ENCODE assay signal across 7 mouse cellular contexts in genomic region chr14:29968075-29968821, GRCm38 (mm10). TPM values are rescaled to one million over a fixed set of nuclear protein-coding genes. Genes with fewer than 3 reads are reported as not detected.
DNase-seq lines count a peak whose midpoint lies in the region; ATAC-seq lines count a peak whose summit lies in the region.

TSS of gene Selenok (plus strand) at chr14:29968308.

- DNase-seq in adrenal gland, postnatal 25 days: peak; percentile 90
- peak; percentile 100 for DNase-seq in heart, adult 11 months
- DNase-seq in kidney, adult 18-20 months: peak; percentile 94
- peak; percentile 93 for DNase-seq in limb, embryonic 11.5 days (ENCODE audit: low spot score)
- peak; percentile 100 for DNase-seq in midbrain, embryonic 14.5 days
- peak; percentile 85 to 87 for DNase-seq in spleen, adult 18-20 months

- peaks cover 10% of the 10 kb centered on the region for H3K4me1 ChIP-seq in embryonic facial prominence, embryonic 12.5 days
- peaks cover 6% of the 10 kb centered on the region for H3K4me1 ChIP-seq in limb, embryonic 11.5 days (ENCODE audit: control insufficient read depth, insufficient read depth, low read length)
- peaks cover 14% of the 10 kb centered on the region for H3K4me1 ChIP-seq in midbrain, embryonic 14.5 days (ENCODE audit: control insufficient read depth, insufficient read depth, low read length)

- no peaks in the 10 kb centered on the region for H3K27me3 ChIP-seq in embryonic facial prominence, embryonic 12.5 days
- no peaks in the 10 kb centered on the region for H3K27me3 ChIP-seq in limb, embryonic 11.5 days (ENCODE audit: control insufficient read depth, insufficient read depth, low read length)
- no peaks in the 10 kb centered on the region for H3K27me3 ChIP-seq in midbrain, embryonic 14.5 days (ENCODE audit: control insufficient read depth, insufficient read depth, low read length)

- under 1% methylated on average over 49 of the region's 49 CpGs for WGBS in embryonic facial prominence, embryonic 12.5 days
- WGBS in limb, embryonic 11.5 days: under 1% methylated on average over 49 of the region's 49 CpGs
- WGBS in midbrain, embryonic 14.5 days: under 1% methylated on average over 49 of the region's 49 CpGs

- no peaks in the 10 kb centered on the region for H3K9me3 ChIP-seq in embryonic facial prominence, embryonic 12.5 days
- H3K9me3 ChIP-seq in limb, embryonic 11.5 days (ENCODE audit: control insufficient read depth, low read length): no peaks in the 10 kb centered on the region
- no peaks in the 10 kb centered on the region for H3K9me3 ChIP-seq in midbrain, embryonic 14.5 days (ENCODE audit: control insufficient read depth, low read length)

- H3K36me3 ChIP-seq in embryonic facial prominence, embryonic 12.5 days: peaks cover 28% of the 10 kb centered on the region
- peaks cover 12% of the 10 kb centered on the region; the same call in 1 of the 2 replicates for H3K36me3 ChIP-seq in limb, embryonic 11.5 days (ENCODE audit: control insufficient read depth, insufficient read depth, low read length)
- H3K36me3 ChIP-seq in midbrain, embryonic 14.5 days (ENCODE audit: control insufficient read depth, insufficient read depth, low read length): peaks cover 33% of the 10 kb centered on the region

- ATAC-seq in embryonic facial prominence, embryonic 12.5 days (ENCODE audit: insufficient number of reproducible peaks, insufficient read depth, low FRiP score, low TSS enrichment): peak; percentile 100
- ATAC-seq in limb, embryonic 11.5 days (ENCODE audit: insufficient number of reproducible peaks, low FRiP score, low TSS enrichment, low read depth): peak; percentile 100
- ATAC-seq in midbrain, embryonic 14.5 days (ENCODE audit: low FRiP score, low TSS enrichment): peak; percentile 100

- peak within 1 kb of the TSS; percentile 73 for H3K4me2 ChIP-seq in embryonic facial prominence, embryonic 12.5 days (replicated peaks)
- peak within 1 kb of the TSS; percentile 52 for H3K4me2 ChIP-seq in limb, embryonic 11.5 days (ENCODE audit: low read depth, severe bottlenecking)
- H3K4me2 ChIP-seq in midbrain, embryonic 14.5 days (ENCODE audit: low read length): peak within 1 kb of the TSS; percentile 81

- peak within 1 kb of the TSS; percentile 87 for H3K9ac ChIP-seq in embryonic facial prominence, embryonic 12.5 days
- peak within 1 kb of the TSS; percentile 77 for H3K9ac ChIP-seq in limb, embryonic 11.5 days (ENCODE audit: low read length)
- H3K9ac ChIP-seq in midbrain, embryonic 14.5 days (replicated peaks; ENCODE audit: low read length): peak within 1 kb of the TSS; percentile 95

- peak within 1 kb of the TSS; percentile 92 for H3K4me3 ChIP-seq in embryonic facial prominence, embryonic 12.5 days
- H3K4me3 ChIP-seq in limb, embryonic 11.5 days (ENCODE audit: low read depth, low read length): peak within 1 kb of the TSS; percentile 89
- H3K4me3 ChIP-seq in midbrain, embryonic 14.5 days (replicated peaks; ENCODE audit: low read depth, low read length): peak within 1 kb of the TSS; percentile 93

- peak within 1 kb of the TSS; percentile 76 for H3K27ac ChIP-seq in embryonic facial prominence, embryonic 12.5 days
- no peak within 1 kb of the TSS for H3K27ac ChIP-seq in limb, embryonic 11.5 days (replicated peaks; ENCODE audit: low read depth, low read length)
- H3K27ac ChIP-seq in midbrain, embryonic 14.5 days (replicated peaks; ENCODE audit: low read depth, low read length): peak within 1 kb of the TSS; percentile 87

RNA-seq across cellular contexts. Expression of gene Selenok, which starts in this region (rescaled TPM):
- total RNA-seq in adrenal gland, postnatal 25 days (2021): 101 and 108 TPM in 2 replicates
- polyA plus RNA-seq in embryonic facial prominence, embryonic 12.5 days (2016; fragmentation: Nextera tagmentation; extraction: Ambion mirVana): 294 and 299 TPM in 2 replicates
- 213 and 216 TPM in 2 replicates for polyA plus RNA-seq in limb, embryonic 11.5 days (2014; fragmentation: Nextera tagmentation; extraction: Ambion mirVana)
- 356 and 457 TPM in 2 replicates for polyA plus RNA-seq in midbrain, embryonic 14.5 days (2014; fragmentation: Nextera tagmentation; extraction: Ambion mirVana)
